Mouse (Mus musculus): ENCODE results near the gene Ccs.

The Ccs gene

GRCm38 (mm10) chr19:4782891-4783290, 56.2 kb downstream of the Ccs start:
- WGBS: 62% methylated on average over 2 of the region's 2 CpGs

All from cerebral cortex, adult 2 months (tissue).